Mouse (Mus musculus) adrenal gland, postnatal 4 days (tissue): ENCODE measurements at regions not wholly inside any gene's neighbourhood (a gene's known extent, or its start where the extent isn't known, plus 50 kb on each side); places are given as distances from the start of the nearest gene placed in this dataset.
A peak's percentile ranks its signal among the peaks of the same experiment; 100 is the strongest.
"Not testable (repeated sequence)": the region's sequence is repeated elsewhere in the genome, so short reads cannot be mapped to it uniquely, and the experiment has no call there.

Source experiments
- DNase-seq, 2 experiments: peaks; one replicate each; pipeline ENCODE4 v3.0.0; 2021 to 2022; ENCODE audit warnings: low spot score in 2 of 2, mixed read lengths in 2 of 2

DNA sequence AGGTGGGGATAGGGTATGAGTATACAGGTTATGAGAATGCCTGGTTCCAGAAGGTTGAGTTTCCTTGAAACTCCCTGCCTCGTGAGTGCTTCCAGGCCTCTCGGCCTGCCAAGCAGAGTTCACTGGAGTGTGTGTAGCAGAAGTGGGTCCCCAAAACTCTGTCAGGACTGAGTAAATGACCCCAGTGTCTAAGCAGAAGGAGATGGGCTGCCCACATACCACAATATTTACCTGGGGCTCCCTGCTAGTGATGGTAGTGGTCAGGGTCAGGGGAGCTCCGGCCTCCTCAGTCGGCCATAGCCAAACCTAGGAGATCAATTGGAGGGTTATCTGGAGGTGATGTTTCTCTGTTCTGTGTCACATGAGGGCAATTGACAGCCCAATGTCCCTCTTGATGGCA lies 126.9 kb upstream of the Thpo start:
- DNase-seq: no peak

DNA sequence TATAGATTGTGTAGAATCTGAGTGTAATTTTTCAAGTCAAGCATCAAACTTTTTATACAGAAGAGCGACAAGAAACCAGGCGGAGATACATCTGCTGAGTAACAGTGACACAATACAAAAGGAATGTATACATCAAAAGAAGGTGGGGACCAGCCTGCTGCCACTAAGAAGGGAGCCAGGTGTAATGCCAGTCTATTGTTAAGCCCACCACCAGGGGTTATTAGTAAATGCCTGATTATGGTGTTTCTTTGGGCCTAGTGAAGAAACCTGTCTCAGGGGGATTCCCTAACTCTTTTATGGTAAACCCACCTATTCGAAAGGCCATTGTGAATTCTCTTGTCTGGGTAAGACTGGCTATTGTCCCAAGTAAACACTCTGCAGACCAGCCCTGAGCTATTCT lies 126.3 kb upstream of the Thpo start:
- DNase-seq: not testable (repeated sequence)

DNA sequence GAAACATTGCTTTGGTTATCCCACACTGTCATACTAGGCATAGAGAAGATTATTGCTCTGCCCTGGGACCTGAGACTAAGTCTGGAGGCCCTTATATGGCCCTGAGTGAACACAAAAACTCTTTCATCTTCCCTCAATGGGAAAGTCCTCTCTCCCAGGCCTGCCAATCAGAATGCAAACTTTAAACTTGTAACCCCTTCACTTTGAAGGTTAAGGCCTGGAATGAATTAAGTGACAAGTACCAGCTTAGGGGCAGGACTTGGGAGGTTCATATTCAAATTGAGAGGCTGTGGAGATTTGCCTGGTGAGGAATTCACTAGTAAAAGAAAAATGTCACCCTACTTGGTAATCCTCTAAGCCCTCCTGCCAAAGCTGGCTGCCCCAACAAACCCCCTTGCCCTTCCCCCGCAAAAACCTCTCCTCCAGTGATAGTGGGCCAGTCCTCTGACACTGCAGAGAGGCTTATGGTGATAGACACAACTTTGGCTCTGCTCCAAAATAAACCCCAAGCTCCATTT lies 120.4 kb upstream of the Thpo start:
- no peak for DNase-seq

DNA sequence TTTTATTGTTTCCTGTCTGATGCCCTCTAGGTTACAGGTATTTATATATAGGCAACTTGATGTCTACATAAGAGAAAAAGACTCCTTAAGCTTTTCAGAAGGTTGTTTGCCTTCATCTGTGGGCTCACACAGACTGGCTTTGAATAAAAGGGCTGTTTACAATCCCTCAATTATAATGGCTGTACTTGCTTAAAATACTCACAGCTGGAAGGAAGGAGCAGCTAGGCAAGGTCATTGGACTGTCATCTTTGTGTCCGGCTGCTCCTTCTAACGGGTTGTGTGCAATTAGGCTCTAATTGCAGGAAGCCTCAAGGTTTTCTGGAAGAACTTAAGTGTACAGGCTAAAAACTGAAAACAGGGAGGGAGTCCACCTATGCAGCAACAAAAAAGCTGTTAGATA lies 103.8 kb upstream of the Thpo start:
- no peak for DNase-seq

DNA sequence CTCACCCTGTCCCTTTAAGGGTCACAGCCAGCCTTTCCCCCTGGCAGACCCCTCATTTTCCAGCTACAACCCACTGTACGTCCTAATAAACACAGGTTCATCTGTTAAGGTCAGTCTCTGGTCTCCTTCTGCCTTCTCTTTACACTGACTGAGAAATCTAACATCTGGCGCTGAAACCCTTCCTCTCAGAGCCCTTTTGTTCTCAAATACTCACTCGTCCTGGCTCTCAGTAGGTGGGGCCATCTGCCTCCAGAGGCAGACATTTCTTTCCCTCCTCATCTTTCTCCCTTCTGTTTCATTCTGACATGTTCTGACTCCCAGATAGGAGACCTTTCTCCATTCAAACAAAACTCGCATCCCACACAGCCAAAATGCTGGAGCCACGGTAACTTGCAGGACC lies 102.6 kb upstream of the Thpo start:
- no peak for DNase-seq

DNA sequence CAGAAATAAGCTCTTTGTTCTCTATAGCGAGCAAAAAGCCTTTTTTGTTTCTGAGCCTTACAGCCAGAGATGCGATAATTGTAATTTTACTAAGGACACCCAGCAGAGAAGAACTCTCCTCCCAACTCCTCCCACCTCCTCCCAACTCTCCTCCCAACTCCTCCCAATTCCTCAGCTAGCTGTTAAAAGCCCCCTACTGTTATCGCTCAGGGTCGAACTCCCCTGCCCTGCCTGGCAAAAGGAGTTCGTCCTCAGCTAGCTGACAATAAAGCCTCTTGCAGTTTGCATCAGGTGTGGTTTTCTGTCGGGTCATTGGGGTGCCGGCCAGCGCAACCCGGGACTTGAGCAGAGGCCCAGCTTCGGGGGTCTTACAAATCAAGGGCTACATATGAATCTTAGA lies 99.5 kb upstream of the Thpo start:
- DNase-seq: not testable (repeated sequence)

DNA sequence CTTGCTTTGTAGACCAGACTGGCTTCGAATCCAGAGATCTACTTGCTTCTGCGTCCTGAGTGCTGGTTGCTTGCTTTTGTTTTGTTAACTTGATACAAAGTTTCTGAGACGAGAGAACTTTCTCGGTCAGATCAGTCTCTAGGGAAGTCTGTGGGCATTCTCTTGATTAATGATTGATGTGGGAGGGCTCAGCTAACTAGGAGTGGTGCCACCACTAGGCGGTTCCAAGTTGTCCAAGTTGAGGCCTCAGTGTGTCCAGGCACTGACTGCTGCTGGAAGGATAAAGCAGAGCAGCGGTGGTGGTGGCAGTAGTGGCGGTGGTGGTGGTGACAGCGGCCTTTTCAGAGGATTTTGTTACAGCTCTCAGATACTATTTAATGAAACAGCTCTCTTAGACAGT lies 99.0 kb upstream of the Thpo start:
- DNase-seq: no peak

DNA sequence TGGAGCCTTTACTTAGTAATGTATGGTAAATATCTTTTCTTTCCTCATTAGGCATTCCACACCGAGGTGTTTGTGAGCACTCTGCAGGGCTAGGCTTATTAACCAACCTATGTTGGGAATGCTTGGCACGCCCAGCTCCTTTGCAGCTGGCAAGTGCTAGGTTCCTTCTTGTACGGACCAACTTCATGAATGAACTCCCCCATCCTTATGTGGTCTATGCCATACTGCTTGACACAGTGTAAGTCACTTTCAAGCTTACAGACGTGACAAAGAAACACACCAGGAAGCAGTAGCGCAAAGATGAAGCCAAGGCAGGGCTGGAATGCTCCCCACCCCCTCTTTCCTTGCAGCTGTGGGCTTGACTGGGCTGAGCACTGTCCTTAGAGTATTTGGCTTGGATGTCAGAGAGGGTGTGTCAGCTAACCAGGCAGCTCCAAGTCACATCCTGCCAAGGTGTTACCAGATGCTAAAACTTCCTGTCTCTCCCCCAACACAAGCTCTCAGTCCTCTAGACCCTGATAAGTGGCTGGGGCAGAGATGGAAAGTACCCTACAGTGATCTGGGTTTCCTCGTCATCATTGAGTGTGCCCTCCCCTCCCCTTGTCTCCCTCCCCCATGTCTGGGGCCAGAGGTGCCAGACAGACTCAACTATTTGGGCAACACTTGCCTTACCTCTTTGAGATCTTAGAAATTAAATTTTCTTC lies 95.6 kb upstream of the Thpo start:
- DNase-seq: no peak

DNA sequence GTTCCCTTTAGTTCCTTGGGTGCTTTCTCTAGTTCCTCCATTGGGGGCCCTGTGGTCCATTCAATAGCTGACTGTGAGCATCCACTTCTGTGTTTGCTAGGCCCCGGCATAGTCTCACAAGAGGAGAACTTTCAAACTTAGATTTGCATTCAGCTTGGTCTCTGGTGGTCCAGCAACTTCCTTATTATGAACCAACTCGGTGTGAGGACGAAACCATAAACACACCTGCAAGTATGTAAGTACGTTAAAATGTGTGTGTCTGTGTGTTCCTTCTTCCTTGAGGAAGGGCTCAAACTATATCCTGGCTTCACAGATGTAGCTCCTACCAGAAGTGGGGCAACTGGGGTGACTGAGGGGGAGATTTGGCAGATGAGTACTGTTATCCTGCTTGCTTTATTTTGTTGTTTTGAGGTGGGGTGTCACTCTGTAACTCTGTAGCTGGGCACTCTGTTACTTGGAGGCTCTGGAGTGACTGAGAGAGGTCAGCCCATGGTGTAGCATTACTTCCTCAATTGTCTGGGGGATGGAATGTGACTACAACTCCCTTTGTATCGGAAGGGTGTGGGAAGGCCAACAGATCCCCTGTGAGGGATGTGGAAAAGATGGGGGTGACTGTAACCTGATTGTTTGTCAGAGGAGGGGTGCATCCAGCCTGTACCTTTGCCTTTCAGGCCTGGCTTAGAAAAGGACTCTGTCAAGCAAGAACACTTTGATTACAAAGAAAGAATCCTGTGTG lies 94.9 kb upstream of the Thpo start:
- DNase-seq: no peak

DNA sequence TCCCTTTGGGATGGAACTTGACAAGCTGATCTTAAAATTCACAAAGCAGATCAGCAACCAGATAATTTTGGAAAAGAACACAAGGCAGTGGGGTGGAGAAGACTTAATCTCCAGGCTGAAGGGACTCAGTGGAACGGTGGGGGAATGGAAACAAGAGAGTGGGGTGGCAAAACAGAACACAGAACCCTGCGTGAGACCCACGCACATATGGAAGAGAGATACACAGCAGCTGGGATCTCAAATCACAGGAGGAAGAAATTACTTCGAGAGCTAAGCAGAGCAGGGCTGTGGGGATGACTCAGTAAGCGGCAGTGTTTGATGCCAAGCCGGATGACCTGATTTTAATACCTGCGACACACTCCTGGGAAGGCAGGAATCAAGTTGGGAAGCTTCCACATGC lies 89.9 kb upstream of the Thpo start:
- no peak for DNase-seq

DNA sequence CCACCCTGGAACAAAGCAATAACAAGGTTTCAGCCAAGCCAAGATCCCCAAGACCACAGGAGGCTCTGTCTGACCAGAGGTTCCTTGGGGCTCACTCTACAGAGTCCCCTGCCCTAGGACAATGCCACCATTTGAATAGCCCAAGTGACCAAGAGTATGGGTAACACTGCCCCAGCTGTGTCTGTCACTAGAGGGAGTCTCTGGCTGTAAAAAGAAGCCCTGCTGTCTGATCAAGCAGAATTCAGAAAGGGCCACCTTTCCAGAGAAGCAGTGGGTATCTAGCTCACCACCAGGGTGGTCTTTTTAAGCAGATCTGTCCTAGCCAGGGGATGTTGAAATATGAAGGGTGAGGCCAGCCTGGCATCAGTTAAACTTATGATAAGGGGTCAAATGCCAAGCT lies 86.6 kb upstream of the Thpo start:
- DNase-seq: no peak

DNA sequence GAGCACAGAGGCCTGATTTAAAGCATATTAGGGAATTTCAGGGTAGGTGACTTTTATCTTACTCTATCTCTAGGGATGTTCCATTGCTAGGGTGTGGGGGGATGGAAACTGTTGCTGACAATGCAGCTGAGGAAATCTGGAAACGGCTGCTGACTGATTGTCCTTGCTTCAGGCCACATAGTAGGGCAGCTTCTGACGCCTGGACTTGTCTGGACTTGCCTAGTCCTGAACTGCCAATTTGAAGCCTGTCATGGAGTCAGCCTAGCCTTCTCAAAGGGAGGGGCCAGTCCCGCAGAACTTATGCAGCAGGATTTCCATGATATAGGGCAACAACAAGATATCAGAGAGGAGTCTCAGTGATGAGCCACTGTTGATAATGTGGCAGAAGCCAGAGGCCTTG lies 85.3 kb upstream of the Thpo start:
- DNase-seq: no peak

DNA sequence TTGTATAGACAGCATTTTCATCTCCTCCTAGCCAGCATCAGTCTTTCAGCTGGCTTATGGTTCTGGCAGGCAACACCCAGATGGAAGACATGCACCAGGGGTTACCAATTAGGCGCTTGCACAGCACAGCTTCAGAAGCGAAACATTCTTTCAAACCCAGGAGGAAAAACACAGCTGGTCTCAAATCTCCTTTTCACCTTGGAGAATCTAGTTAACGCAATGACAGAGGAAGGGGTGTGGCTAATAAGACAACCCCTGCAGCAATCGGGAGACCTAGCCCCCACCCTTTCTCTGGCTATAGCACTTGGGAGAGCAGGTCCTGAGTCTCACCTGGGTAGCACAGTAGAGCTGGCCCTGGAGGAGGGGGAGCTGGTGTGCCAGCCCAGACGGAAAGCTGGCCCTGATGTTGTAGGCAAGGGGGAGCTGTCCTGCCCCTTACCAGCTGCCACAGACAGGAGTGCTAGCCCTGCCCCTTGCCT lies 84.4 kb upstream of the Thpo start:
- no peak for DNase-seq

DNA sequence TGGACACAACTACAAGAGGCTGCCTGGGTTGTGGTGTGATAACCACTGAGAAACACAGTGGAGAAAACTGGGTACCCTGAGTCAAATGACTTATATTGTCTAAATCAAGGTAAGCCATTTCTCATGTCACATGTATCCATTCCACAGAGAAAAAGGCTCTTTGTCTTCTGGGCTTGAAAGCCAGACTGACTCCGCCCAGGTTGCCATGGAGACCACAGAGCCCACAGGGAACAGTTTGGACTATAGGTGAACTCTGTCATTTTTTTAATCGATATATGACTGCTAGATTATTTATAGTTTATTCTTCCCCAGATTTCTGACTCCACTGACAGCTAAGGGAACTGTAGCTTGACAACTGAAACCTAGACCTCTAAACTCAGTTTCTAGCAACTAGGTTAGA lies 80.7 kb upstream of the Thpo start:
- DNase-seq: no peak

DNA sequence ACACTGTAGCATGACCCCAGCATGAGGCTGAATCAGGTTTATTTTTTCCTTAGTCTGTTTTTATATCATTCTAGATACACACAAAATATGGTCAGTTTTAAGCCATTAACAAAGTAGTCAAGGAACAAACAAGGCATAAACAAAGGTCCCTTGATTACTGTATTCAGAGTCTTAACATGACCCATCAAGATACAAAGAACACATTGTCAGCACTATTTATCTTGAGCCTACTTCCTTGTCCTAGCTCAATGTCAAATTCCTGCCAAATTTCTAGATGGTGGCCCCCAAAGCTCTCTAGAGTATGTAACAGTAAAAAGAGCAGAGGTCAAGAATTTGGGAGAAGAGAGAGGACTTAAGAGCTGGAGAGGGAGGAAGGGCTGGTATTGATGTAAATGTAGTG lies 79.9 kb upstream of the Thpo start:
- no peak for DNase-seq

DNA sequence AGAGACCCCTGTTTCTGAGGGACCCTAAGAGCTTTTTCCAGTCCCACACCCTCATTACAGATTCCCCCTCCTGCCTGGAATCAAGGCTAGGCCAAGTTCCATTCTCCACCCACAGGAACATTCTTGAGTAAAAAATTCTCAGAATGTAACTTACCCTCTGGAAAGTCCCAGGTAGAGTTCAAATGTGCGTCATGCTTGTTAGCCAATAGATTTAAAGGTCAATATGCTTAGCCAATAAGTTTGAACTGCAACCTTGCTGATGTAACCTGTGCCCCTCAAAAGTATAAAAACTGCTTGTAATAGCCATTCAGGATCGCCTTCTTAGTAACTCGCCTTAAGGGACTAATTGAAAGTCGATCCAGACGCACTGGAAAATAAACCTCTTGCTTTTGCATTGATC lies 77.7 kb upstream of the Thpo start:
- not testable (repeated sequence) for DNase-seq

DNA sequence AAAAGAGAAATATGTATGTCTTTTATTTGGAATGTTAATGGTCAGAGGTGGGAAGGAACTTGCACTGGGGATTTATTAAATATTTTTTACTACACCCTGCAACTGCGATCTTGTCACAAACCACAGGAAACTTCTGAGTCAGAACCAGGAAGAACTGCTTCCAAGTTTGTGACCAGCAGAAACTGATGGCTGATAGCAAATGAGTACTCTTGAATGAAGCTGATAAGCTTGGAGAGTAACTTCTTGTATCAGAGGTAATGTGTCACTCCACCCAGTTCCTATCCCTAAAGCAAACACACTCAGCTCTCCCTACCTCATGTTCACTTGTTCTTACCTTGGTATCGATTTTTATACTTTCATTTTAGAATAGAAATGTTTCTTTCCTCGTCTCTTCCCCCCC lies 76.0 kb upstream of the Thpo start:
- no peak for DNase-seq

DNA sequence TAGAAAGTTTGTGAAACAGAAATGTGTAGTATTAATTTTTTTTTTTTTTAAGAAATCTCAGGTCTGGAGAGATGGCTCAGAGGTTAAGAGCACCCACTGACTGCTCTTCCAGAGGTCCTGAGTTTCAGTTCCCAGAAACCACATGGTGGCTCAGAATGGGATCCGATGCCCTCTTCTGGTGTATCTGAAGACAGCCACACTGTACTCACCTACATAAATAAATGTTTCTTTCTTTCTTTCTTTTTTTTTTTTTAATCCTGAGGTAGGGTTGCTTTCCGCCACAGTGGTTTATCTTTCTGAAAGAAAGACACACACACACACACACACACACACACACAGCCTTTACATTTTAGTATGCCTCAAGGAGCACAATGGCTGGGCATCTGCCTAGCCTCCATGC lies 74.0 kb upstream of the Thpo start:
- DNase-seq: no peak

DNA sequence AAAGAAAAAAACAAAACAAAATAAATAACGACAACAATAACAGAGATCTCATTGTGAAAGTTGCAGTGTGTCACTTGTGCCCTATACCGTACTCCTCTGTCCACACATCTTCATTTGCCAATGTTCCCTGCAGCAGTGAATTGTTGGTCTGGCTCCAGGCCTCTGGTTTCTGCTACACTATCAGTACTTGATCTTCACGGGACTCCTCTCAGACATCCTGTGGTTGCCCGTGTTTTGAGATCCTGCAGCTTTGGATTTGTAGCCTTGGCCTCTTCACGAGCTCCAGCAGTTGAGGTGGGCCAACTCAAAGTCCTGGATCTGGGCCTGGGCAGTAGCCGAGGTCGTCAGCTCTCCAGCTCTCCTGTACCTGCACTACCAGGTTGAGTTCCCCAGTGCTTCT lies 72.4 kb upstream of the Thpo start:
- no peak for DNase-seq

DNA sequence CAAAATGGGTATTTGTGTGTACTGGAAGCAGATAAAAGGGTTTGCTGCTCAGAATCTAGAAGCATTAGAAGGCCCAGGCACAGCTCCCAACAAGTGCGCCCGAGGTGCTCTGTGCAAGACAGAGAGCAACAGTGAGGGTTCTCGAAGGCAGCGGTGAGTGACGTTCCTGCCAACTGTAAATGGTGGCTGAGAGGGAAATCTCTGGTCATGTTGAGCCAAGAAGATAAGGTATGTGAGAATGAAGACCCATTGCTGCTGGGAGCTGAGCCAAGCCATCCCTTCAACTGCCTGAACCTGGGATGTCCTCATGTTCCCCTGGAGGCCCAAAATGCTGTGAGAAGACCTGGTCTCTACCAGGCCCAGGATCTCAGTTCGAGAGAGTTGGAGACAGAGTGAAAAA lies 71.5 kb upstream of the Thpo start:
- no peak for DNase-seq

DNA sequence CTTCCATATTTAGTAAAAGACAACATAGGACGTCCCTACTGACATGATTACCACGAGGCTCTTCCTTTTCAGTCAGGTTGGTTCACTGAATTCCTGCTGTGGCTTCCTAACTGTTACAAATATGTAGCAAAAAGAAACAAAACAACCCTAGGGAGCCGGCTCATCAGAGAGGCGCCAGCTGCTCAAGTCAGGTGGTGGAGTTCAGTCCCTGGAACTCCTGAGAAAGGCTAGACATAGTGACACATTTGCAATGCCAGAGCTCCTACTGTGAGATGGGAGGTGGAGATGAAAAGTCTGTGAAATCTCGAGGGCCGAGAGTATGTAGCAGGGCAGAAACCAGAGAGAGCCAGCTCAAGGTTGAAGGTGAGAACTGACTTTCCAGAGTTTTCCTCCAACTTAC lies 70.8 kb upstream of the Thpo start:
- no peak for DNase-seq

DNA sequence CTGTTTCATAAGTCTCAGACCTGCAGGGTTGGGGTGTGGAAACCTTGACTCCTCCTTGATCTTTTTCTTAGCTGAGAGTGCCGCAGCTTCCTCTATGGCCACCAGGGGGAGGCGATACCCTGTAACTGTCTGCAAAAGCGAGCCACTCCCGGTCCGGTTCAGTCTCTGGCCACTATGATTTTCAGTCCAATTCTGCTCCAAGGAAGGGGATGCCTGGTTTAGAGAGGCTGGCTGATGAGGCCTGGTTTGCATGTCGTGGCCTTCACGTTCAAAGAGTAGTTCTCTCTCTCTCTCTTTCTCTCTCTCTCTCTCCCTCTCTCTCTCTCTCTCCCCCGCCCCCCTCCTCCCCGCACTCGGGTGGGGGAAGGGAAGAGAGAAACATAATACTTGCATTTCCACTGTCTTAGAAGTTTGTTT lies 70.3 kb upstream of the Thpo start:
- DNase-seq: peak; percentile 25 to 54
